Mouse (Mus musculus) liver, embryonic 14.5 days (tissue): ENCODE measurements around the gene D6Ertd527e. TPM values are rescaled to one million over a fixed set of nuclear protein-coding genes. Genes with fewer than 3 reads are reported as not detected.
A peak's percentile ranks its signal among the peaks of the same experiment; 100 is the strongest.

ENCODE experiments used
- ATAC-seq: fragments of 200-750 bp; cut with Nextera tagmentation; 2 replicates; pipeline ENCODE4 v1.8.0; 2017; ENCODE audit warnings: moderate number of reproducible peaks, mild to moderate bottlenecking, moderate library complexity; ENCODE audit not compliant: insufficient read depth
- DNase-seq, 3 experiments: peaks; one replicate each; pipeline ENCODE4 v3.0.0-alpha.2; 2012 to 2013; ENCODE audit warnings: low read depth in 3 of 3, low spot score in 3 of 3
- H3K27ac ChIP-seq: fragments of 300-500 bp; sonication (generic); 2 replicates; pipeline ENCODE4 v1.5.1; 2014; ENCODE audit warnings: moderate library complexity, mild to moderate bottlenecking, control low read depth, inconsistent platforms
- H3K27me3 ChIP-seq: fragments of 300-500 bp; sonication (generic); 2 replicates; pipeline ENCODE4 v1.6.1; 2014; ENCODE audit warnings: mild to moderate bottlenecking, low read length, moderate library complexity; ENCODE audit not compliant: control insufficient read depth, insufficient read depth
- H3K36me3 ChIP-seq: fragments of 300-500 bp; sonication (generic); replicated peaks from 2 replicates; pipeline ENCODE4 v1.6.1; 2014; ENCODE audit warnings: low read depth; ENCODE audit not compliant: control insufficient read depth, insufficient read depth
- H3K4me1 ChIP-seq, 2 experiments: fragments of 200-500 bp in 1 of 2; fragments of 300-500 bp in 1 of 2; sonication (generic) in 1 of 2; replicated peaks; 2 replicates each; pipeline ENCODE4 v1.6.1; 2012 to 2014; ENCODE audit warnings: antibody characterized with exemption in 1 of 2, inconsistent platforms in 1 of 2, low read length in 1 of 2; ENCODE audit not compliant: control insufficient read depth in 2 of 2, insufficient read depth in 2 of 2
- H3K4me2 ChIP-seq: fragments of 300-500 bp; sonication (generic); 2 replicates; pipeline ENCODE4 v1.6.1; 2014; ENCODE audit warnings: low read depth, mild to moderate bottlenecking, control low read depth, moderate library complexity
- H3K4me3 ChIP-seq, 2 experiments: fragments of 200-500 bp in 1 of 2; fragments of 300-500 bp in 1 of 2; sonication (generic) in 1 of 2; 2 replicates each; pipeline ENCODE4 v1.5.1; 2012 to 2014; ENCODE audit warnings: low read depth in 2 of 2, low read length in 2 of 2, mild to moderate bottlenecking in 2 of 2, control low read depth in 1 of 2, inconsistent platforms in 1 of 2, moderate library complexity in 1 of 2; ENCODE audit not compliant: insufficient read depth in 1 of 2
- H3K9ac ChIP-seq: fragments of 300-500 bp; sonication (generic); replicated peaks from 2 replicates; pipeline ENCODE4 v1.6.1; 2014; ENCODE audit warnings: mild to moderate bottlenecking, control low read depth, moderate library complexity
- H3K9me3 ChIP-seq: fragments of 300-500 bp; sonication (generic); 2 replicates; pipeline ENCODE4 v1.6.1; 2016; ENCODE audit warnings: low read length, mixed read lengths; ENCODE audit not compliant: control insufficient read depth
- CTCF ChIP-seq: IDR thresholded peaks from 2 replicates; pipeline ENCODE4 v1.5.1; 2016; ENCODE audit warnings: antibody characterized with exemption, low read depth, control low read depth
- EP300 ChIP-seq: IDR thresholded peaks from 2 replicates; pipeline ENCODE4 v1.6.1; 2016; ENCODE audit warnings: antibody characterized with exemption, low read depth
- WGBS: fragments of 180-500 bp; shearing (Covaris S2); extraction: QIAGEN DNeasy Blood & Tissue Kit; methylation state at CpG from one replicate; pipeline ENCODE4 v1.1.7; 2014; ENCODE audit not compliant: insufficient replicate concordance; 5-methylcytosine and 5-hydroxymethylcytosine counted together
- polyA plus RNA-seq, 2 experiments: library from polyadenylated mRNA; depleted of rRNA in 1 of 2; stranded (reverse) in 1 of 2; unstranded in 1 of 2; fragments of >200 nt; fragmentation: Nextera tagmentation in 1 of 2; extraction: Ambion mirVana in 1 of 2; gene quantifications; 2 replicates each; pipeline versions ENCODE4 v1.2.1 to v1.2.3; 2012 to 2014

D6Ertd527e gene
- polyA plus RNA-seq, 2 experiments: 0.01 TPM; not detected in 1

- Histone ChIP-seq H3K9ac (no peak overlapping the region), H3K36me3 (no peaks in the 10 kb centered on the region), H3K4me1 (no peaks in the 10 kb centered on the region), H3K4me3 (no peak overlapping the region), H3K27me3 (no peaks in the 10 kb centered on the region), H3K27ac (no peak overlapping the region), H3K4me2 (no peak overlapping the region), H3K9me3 (no peaks in the 10 kb centered on the region)
- WGBS: 58% methylated on average over 7 of the region's 7 CpGs
- DNase-seq (no peak), ATAC-seq (no peak)
- TF ChIP-seq CTCF (no peak), EP300 (no peak)
Observed at GRCm38 (mm10) chr6:87099671-87100296, 4.8 kb upstream of the D6Ertd527e start.

GRCm38 (mm10) chr6:87100297-87101020 is 4.1 kb upstream of the D6Ertd527e start:
- Histone ChIP-seq H3K9me3 (no peaks in the 10 kb centered on the region), H3K27me3 (no peaks in the 10 kb centered on the region), H3K4me1 (no peaks in the 10 kb centered on the region), H3K27ac (no peak overlapping the region), H3K9ac (no peak overlapping the region), H3K4me2 (no peak overlapping the region), H3K4me3 (no peak overlapping the region), H3K36me3 (no peaks in the 10 kb centered on the region)
- TF ChIP-seq EP300: no peak
- no peak for TF ChIP-seq CTCF
- DNase-seq (no peak), ATAC-seq (no peak)
- 79% methylated on average over 9 of the region's 9 CpGs for WGBS

- Histone ChIP-seq H3K27ac (no peak overlapping the region), H3K9ac (no peak overlapping the region), H3K4me2 (peak overlapping the region; percentile 33), H3K4me1 (no peaks in the 10 kb centered on the region), H3K36me3 (no peaks in the 10 kb centered on the region), H3K9me3 (no peaks in the 10 kb centered on the region), H3K27me3 (no peaks in the 10 kb centered on the region), H3K4me3 (no peak overlapping the region)
- TF ChIP-seq EP300 (no peak), CTCF (peak; percentile 94)
- DNase-seq (peak; percentile 54 to 69 (median 62)), ATAC-seq (no peak)
- 8% methylated on average over 12 of the region's 12 CpGs for WGBS
Observed at GRCm38 (mm10) chr6:87101281-87101954, 3.1 kb upstream of the D6Ertd527e start.

GRCm38 (mm10) chr6:87101955-87102353 is 2.6 kb upstream of the D6Ertd527e start:
- Histone ChIP-seq H3K9ac (no peak overlapping the region), H3K27ac (no peak overlapping the region), H3K27me3 (no peaks in the 10 kb centered on the region), H3K4me2 (no peak overlapping the region), H3K9me3 (no peaks in the 10 kb centered on the region), H3K4me1 (no peaks in the 10 kb centered on the region), H3K4me3 (no peak overlapping the region), H3K36me3 (no peaks in the 10 kb centered on the region)
- ATAC-seq (no peak), DNase-seq (no peak)
- no peak for TF ChIP-seq CTCF
- no peak for TF ChIP-seq EP300
- 15% methylated on average over 4 of the region's 4 CpGs for WGBS

GRCm38 (mm10) chr6:87102421-87102911 is 2.1 kb upstream of the D6Ertd527e start:
- ATAC-seq (no peak), DNase-seq (no peak)
- WGBS: 42% methylated on average over 7 of the region's 7 CpGs
- no peak overlapping the region for H3K4me2 ChIP-seq
- no peaks in the 10 kb centered on the region for H3K27me3 ChIP-seq
- H3K9me3 ChIP-seq: no peaks in the 10 kb centered on the region
- TF ChIP-seq EP300 (no peak), CTCF (no peak)
- H3K4me1 ChIP-seq: no peaks in the 10 kb centered on the region
- no peak overlapping the region for H3K9ac ChIP-seq
- H3K27ac ChIP-seq: no peak overlapping the region
- no peak overlapping the region for H3K4me3 ChIP-seq
- H3K36me3 ChIP-seq: no peaks in the 10 kb centered on the region
